ENCODE assay signal across 7 mouse cellular contexts in the genomic region with DNA sequence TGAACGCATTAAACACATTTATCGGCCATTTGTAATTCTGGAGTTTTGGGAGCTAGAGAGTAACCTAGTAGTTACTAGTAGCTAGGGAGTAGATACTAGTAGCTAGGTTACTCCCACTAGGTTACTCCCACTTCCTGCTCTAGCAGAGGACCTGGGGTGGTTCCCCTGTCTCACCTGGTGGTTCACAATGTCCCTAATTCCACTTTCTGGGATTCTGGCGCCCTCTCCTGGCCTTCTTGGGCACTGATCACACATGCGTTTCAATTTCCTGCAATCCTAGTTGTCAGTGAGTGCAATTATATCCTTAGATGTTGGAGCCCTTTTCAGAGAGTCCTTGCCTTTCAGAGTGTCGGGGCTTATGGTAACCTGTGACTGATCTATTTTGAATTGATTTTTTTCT. TPM values are rescaled to one million over a fixed set of nuclear protein-coding genes. Genes with fewer than 3 reads are reported as not detected.
DNase-seq lines count a peak whose midpoint lies in the region; ATAC-seq and TF ChIP-seq lines count a peak whose summit lies in the region.

No protein-coding gene starts in this region.

- peak; percentile 47 for DNase-seq in kidney, adult 2 months
- DNase-seq in MN1 (ENCODE audit: low spot score) = peak; percentile 10
- peak; percentile 52 for DNase-seq in c-Kit-positive CD71-negative TER-119-negative erythroid progenitor cells, embryonic 14.5 days (ENCODE audit: low read depth)
- DNase-seq in frontal cortex, postnatal 36 days (ENCODE audit: low spot score in 2 of 2) = peak; percentile 75 to 79
- DNase-seq in left cerebral cortex, postnatal 36 days (ENCODE audit: low spot score in 2 of 2) = peak; percentile 61 to 75
- DNase-seq in retina, embryonic 14.5 days (ENCODE audit: low spot score) = peak; percentile 74

- H3K4me3 ChIP-seq in kidney, adult 2 months (ENCODE audit: insufficient read depth, low read depth, low read length) = no peak overlapping the region
- no peak overlapping the region for H3K4me3 ChIP-seq in kidney, embryonic 15.5 days (replicated peaks)

- intact Hi-C loops in left cerebral cortex, postnatal 36 days (cut with DNase I) = loop anchor here (1.0 kb wide), 1 partner anchor 24 kb away; no protein-coding TSS in a partner anchor

- TF ChIP-seq POLR2A in kidney, adult 2 months (IDR thresholded peaks at IDR 0.05; ENCODE audit: low read depth, low read length) = no peak

- H3K27me3 ChIP-seq in kidney, adult 2 months (replicated peaks; ENCODE audit: control insufficient read depth, insufficient read depth, low read length) = peaks cover 12% of the 10 kb centered on the region
- H3K27me3 ChIP-seq in kidney, embryonic 15.5 days = peaks cover 72% of the 10 kb centered on the region

- H3K9me3 ChIP-seq in kidney, embryonic 15.5 days (replicated peaks) = 0 out of 2 replicates have a peak, but pooled peaks cover 9% of the 10 kb centered on the region

- no peak overlapping the region for H3K4me2 ChIP-seq in kidney, embryonic 15.5 days

- TF ChIP-seq CTCF in kidney, adult 2 months (conservative IDR thresholded peaks at IDR 0.05; ENCODE audit: insufficient read depth, insufficient read length, low read depth, low read length) = peak; percentile 84

- WGBS in kidney, adult 2 months = 35% methylated on average over 5 of the region's 5 CpGs
- 43% methylated on average over 5 of the region's 5 CpGs for WGBS in kidney, embryonic 15.5 days

- H3K4me1 ChIP-seq in kidney, adult 2 months (ENCODE audit: control insufficient read depth, insufficient read depth, low read length) = no peaks in the 10 kb centered on the region; the same call in 1 of the 2 replicates
- peaks cover 17% of the 10 kb centered on the region for H3K4me1 ChIP-seq in kidney, embryonic 15.5 days

- no peak overlapping the region for H3K9ac ChIP-seq in kidney, embryonic 15.5 days

- no peaks in the 10 kb centered on the region for H3K36me3 ChIP-seq in kidney, adult 2 months (ENCODE audit: control insufficient read depth, insufficient read depth, low read length)
- no peaks in the 10 kb centered on the region for H3K36me3 ChIP-seq in kidney, embryonic 15.5 days

- no peak overlapping the region for H3K27ac ChIP-seq in kidney, adult 2 months (ENCODE audit: insufficient read depth, low read depth, low read length)
- H3K27ac ChIP-seq in kidney, embryonic 15.5 days = no peak overlapping the region

- no peak for ATAC-seq in kidney, embryonic 15.5 days (replicated peaks; ENCODE audit: low FRiP score)

RNA-seq across cellular contexts. Expression of gene Trank1, which starts 2.7 kb away (rescaled TPM):
- polyA plus RNA-seq in kidney, adult 2 months (2012; rRNA removed) = 0.13 and 0.22 TPM in 2 replicates
- polyA plus RNA-seq in kidney, embryonic 15.5 days (2015; fragmentation: Nextera tagmentation; extraction: Ambion mirVana) = 0.44 and 0.75 TPM in 2 replicates
- 100 to 1,000 TPM; 213 to 319 TPM for total RNA-seq in left cerebral cortex, postnatal 36 days (2021)

RNA-seq across cellular contexts. Expression of gene Epm2aip1, which starts 42.5 kb away (rescaled TPM):
- polyA plus RNA-seq in kidney, adult 2 months (2012; rRNA removed) = 8.0 and 8.3 TPM in 2 replicates
- 25.9 and 27.0 TPM in 2 replicates for polyA plus RNA-seq in kidney, embryonic 15.5 days (2015; fragmentation: Nextera tagmentation; extraction: Ambion mirVana)
- total RNA-seq in left cerebral cortex, postnatal 36 days (2021) = 10 to 100 TPM; 77.8 to 79.7 TPM

RNA-seq across cellular contexts. Expression of gene Mlh1, which starts 42.6 kb away (rescaled TPM):
- 12.1 and 14.1 TPM in 2 replicates for polyA plus RNA-seq in kidney, adult 2 months (2012; rRNA removed)
- 38.8 and 40.2 TPM in 2 replicates for polyA plus RNA-seq in kidney, embryonic 15.5 days (2015; fragmentation: Nextera tagmentation; extraction: Ambion mirVana)
- total RNA-seq in left cerebral cortex, postnatal 36 days (2021) = 10 to 100 TPM; 13.5 to 18.4 TPM

Comparison
In these comparisons a context has a peak if more than half of its experiments do, and no peak if none do; other contexts are left out.
1. DNase-seq: peak in every context shown above with its lines; median percentile 77 in frontal cortex, postnatal 36 days; 74 in retina, embryonic 14.5 days; 68 in left cerebral cortex, postnatal 36 days; 52 in c-Kit-positive CD71-negative TER-119-negative erythroid progenitor cells, embryonic 14.5 days; 47 in kidney, adult 2 months; 10 in MN1.